Mouse (Mus musculus) E14TG2a.4 (cell line): Measurements from ENCODE around the gene Vrk3.
"Not testable (repeated sequence)": the region's sequence is repeated elsewhere in the genome, so short reads cannot be mapped to it uniquely, and the experiment has no call there.

Experiments
- H3K27me3 ChIP-seq: 2 replicates; pipeline ENCODE4 v1.6.1; 2014; ENCODE audit warnings: low read length, control low read depth; ENCODE audit not compliant: insufficient read depth
- H3K36me3 ChIP-seq: 2 replicates; pipeline ENCODE4 v1.6.1; 2014; ENCODE audit warnings: low read length, control low read depth; ENCODE audit not compliant: insufficient read depth
- H3K4me1 ChIP-seq: replicated peaks from 2 replicates; pipeline ENCODE4 v1.6.1; 2014; ENCODE audit warnings: low read depth, low read length, control low read depth
- H3K4me3 ChIP-seq: replicated peaks from 2 replicates; pipeline ENCODE4 v1.5.1; 2014; ENCODE audit warnings: mild to moderate bottlenecking, low read length
- H3K9me3 ChIP-seq: 2 replicates; pipeline ENCODE4 v1.6.1; 2014; ENCODE audit warnings: low read length, control low read depth
- CTCF ChIP-seq: conservative IDR thresholded peaks from 2 replicates; pipeline ENCODE4 v1.5.1; 2014; ENCODE audit warnings: low read length
- NANOG ChIP-seq: IDR thresholded peaks from 2 replicates; pipeline ENCODE4 v1.6.1; 2014; ENCODE audit warnings: borderline replicate concordance, low read length, mixed read lengths
- POU5F1 ChIP-seq: IDR thresholded peaks from 2 replicates; pipeline ENCODE4 v1.6.1; 2014; ENCODE audit warnings: low read length, borderline replicate concordance

Vrk3 gene

GRCm38 (mm10) chr7:44748101-44749044 lies at the start of gene Vrk3:
Gene Vrk3 (plus strand): TSS chr7:44748413.
- Histone ChIP-seq H3K36me3 (peaks cover 22% of the 10 kb centered on the region), H3K4me3 (peak within 1 kb of the TSS; percentile 89), H3K4me1 (peaks cover 60% of the 10 kb centered on the region), H3K27me3 (no peaks in the 10 kb centered on the region), H3K9me3 (no peaks in the 10 kb centered on the region)
- TF ChIP-seq POU5F1 (no peak), NANOG (peak; percentile 43; the same call in 1 of the 2 replicates)

- H3K4me1 ChIP-seq: peaks cover 56% of the 10 kb centered on the region
- H3K4me3 ChIP-seq: peak overlapping the region; percentile 68; the same call in 1 of the 2 replicates
- H3K36me3 ChIP-seq: no peaks in the 10 kb centered on the region
- TF ChIP-seq POU5F1: no peak
- peak; percentile 86 for TF ChIP-seq CTCF
- no peaks in the 10 kb centered on the region for H3K27me3 ChIP-seq
- H3K9me3 ChIP-seq: no peaks in the 10 kb centered on the region
These were observed 46.3 kb upstream of the Vrk3 start for GRCm38 (mm10) chr7:44701921-44702320.

GRCm38 (mm10) chr7:44702985-44703384 lies 45.2 kb upstream of the Vrk3 start:
- no peak for TF ChIP-seq CTCF
- Histone ChIP-seq H3K4me3 (peak overlapping the region; percentile 68), H3K27me3 (no peaks in the 10 kb centered on the region), H3K36me3 (no peaks in the 10 kb centered on the region), H3K9me3 (no peaks in the 10 kb centered on the region), H3K4me1 (peaks cover 50% of the 10 kb centered on the region)

- Histone ChIP-seq H3K4me3 (peak overlapping the region; percentile 76), H3K4me1 (peaks cover 57% of the 10 kb centered on the region), H3K27me3 (no peaks in the 10 kb centered on the region), H3K36me3 (no peaks in the 10 kb centered on the region), H3K9me3 (no peaks in the 10 kb centered on the region)
- TF ChIP-seq NANOG (no peak), CTCF (peak; percentile 99)
These were observed 43.9 kb upstream of the Vrk3 start for GRCm38 (mm10) chr7:44704363-44704762.

- TF ChIP-seq CTCF: peak; percentile 17; the same call in 1 of the 2 replicates
- no peak for TF ChIP-seq POU5F1
- peaks cover 63% of the 10 kb centered on the region for H3K4me1 ChIP-seq
- peak overlapping the region; percentile 76 for H3K4me3 ChIP-seq
- H3K36me3 ChIP-seq: no peaks in the 10 kb centered on the region
- H3K27me3 ChIP-seq: no peaks in the 10 kb centered on the region
- no peaks in the 10 kb centered on the region for H3K9me3 ChIP-seq
These were observed 43.1 kb upstream of the Vrk3 start for GRCm38 (mm10) chr7:44705086-44705485.

GRCm38 (mm10) chr7:44706322-44706721 lies 41.9 kb upstream of the Vrk3 start:
- Histone ChIP-seq H3K4me3 (no peak overlapping the region), H3K27me3 (no peaks in the 10 kb centered on the region), H3K4me1 (peaks cover 65% of the 10 kb centered on the region), H3K9me3 (no peaks in the 10 kb centered on the region), H3K36me3 (no peaks in the 10 kb centered on the region)
- TF ChIP-seq CTCF (peak; percentile 39), POU5F1 (no peak), NANOG (no peak)

GRCm38 (mm10) chr7:44707169-44707675 lies 41.0 kb upstream of the Vrk3 start:
- Histone ChIP-seq H3K36me3 (no peaks in the 10 kb centered on the region), H3K9me3 (no peaks in the 10 kb centered on the region), H3K4me3 (no peak overlapping the region), H3K27me3 (no peaks in the 10 kb centered on the region), H3K4me1 (peaks cover 64% of the 10 kb centered on the region)
- TF ChIP-seq POU5F1: no peak
- no peak for TF ChIP-seq NANOG
- TF ChIP-seq CTCF: no peak

GRCm38 (mm10) chr7:44708093-44708492 lies 40.1 kb upstream of the Vrk3 start:
- not testable (repeated sequence) for H3K36me3 ChIP-seq, H3K4me3 ChIP-seq, H3K9me3 ChIP-seq, H3K27me3 ChIP-seq
- H3K4me1 ChIP-seq: peaks cover 65% of the 10 kb centered on the region

GRCm38 (mm10) chr7:44708574-44708973 lies 39.6 kb upstream of the Vrk3 start, which contains the start of gene Izumo2:
Gene Izumo2 (plus strand): TSS chr7:44708742.
- no peak for TF ChIP-seq POU5F1
- no peak for TF ChIP-seq CTCF
- TF ChIP-seq NANOG: no peak
- Histone ChIP-seq H3K4me1 (peaks cover 61% of the 10 kb centered on the region), H3K36me3 (no peaks in the 10 kb centered on the region), H3K27me3 (no peaks in the 10 kb centered on the region), H3K9me3 (no peaks in the 10 kb centered on the region), H3K4me3 (peak within 1 kb of the TSS; percentile 62)
